In the genomic region with DNA sequence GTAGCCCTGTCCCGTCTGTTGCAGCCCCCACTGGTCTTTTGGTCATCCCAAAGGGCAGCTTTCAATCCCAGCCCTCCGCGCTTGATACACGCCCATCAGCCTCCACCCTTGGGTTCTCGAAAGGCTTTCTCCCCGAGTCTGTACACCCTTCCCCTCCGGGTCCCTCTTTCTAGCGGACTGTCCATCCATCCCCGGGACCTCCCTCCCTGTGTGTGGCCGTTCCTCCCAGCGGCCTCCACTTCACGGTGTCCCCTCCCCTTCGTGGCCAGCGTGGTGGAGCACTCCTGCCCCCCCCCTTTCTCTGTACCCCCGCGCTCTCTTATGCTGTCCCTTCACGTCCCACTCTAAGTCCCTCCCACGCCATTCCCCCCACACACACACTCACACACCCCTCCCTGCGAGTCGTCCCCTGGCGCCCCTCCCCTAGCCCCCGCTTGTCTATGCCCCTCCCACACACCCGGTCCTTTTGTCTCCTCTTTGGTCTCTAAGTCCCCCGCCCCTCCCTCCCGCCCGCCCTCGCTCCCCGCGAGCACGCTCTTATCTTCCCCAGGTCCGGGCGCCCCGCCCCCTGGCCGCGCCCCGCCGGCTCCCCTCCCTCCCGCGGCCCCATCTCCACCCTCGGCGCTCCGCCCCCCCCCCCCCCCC, we compare ENCODE assay signal across 8 mouse cellular contexts. TPM values are rescaled to one million over a fixed set of nuclear protein-coding genes. Genes with fewer than 3 reads are reported as not detected.
DNase-seq lines count a peak whose midpoint lies in the region; ATAC-seq and TF ChIP-seq lines count a peak whose summit lies in the region.

No protein-coding gene starts in this region.

- TF ChIP-seq POLR2A in cerebellum, adult 2 months (IDR thresholded peaks at IDR 0.05; ENCODE audit: borderline replicate concordance, insufficient read depth, low read length) = peak; percentile 18; the same call in 1 of the 2 replicates

- peak; percentile 85 for DNase-seq in NIH3T3 (ENCODE audit: low read depth)
- peak; percentile 78 to 81 for DNase-seq in cerebellum, adult 2 months
- peak; percentile 78 for DNase-seq in heart, postnatal 4 days
- DNase-seq in layer of hippocampus, adult 9-11 months = peak; percentile 79
- peak; percentile 90 for DNase-seq in lung, postnatal 36 days
- peak; percentile 53 for DNase-seq in retina, postnatal 7 days (ENCODE audit: low read depth, low spot score)
- peak; percentile 17 for DNase-seq in urinary bladder, postnatal 10 days (ENCODE audit: low spot score)

- 5% methylated on average over 25 of the region's 42 CpGs for WGBS in cerebellum, adult 2 months
- 29% methylated on average over 22 of the region's 42 CpGs for WGBS in forebrain, embryonic 16.5 days

- ATAC-seq in forebrain, embryonic 16.5 days = peak; percentile 84

- H3K36me3 ChIP-seq in forebrain, embryonic 16.5 days (ENCODE audit: control insufficient read depth, insufficient read depth) = no peaks in the 10 kb centered on the region

- H3K4me1 ChIP-seq in cerebellum, adult 2 months (ENCODE audit: control insufficient read depth, insufficient read depth, low read length) = no peaks in the 10 kb centered on the region
- 0 out of 2 replicates have a peak, but pooled peaks cover 3% of the 10 kb centered on the region for H3K4me1 ChIP-seq in forebrain, embryonic 16.5 days (replicated peaks; ENCODE audit: control insufficient read depth, insufficient read depth, low read length)

- H3K4me3 ChIP-seq in cerebellum, adult 2 months (replicated peaks; ENCODE audit: insufficient read depth, low read depth, low read length) = peak overlapping the region; percentile 70
- H3K4me3 ChIP-seq in forebrain, embryonic 16.5 days (replicated peaks; ENCODE audit: low read length) = peak overlapping the region; percentile 57

- no peak for TF ChIP-seq CTCF in cerebellum, adult 2 months (IDR thresholded peaks at IDR 0.05; ENCODE audit: borderline replicate concordance, insufficient read depth, low read depth, low read length)

- peak overlapping the region; percentile 72 for H3K27ac ChIP-seq in cerebellum, adult 2 months (ENCODE audit: insufficient read depth, low read length)
- peak overlapping the region; percentile 87 for H3K27ac ChIP-seq in forebrain, embryonic 16.5 days (ENCODE audit: low read length)

- H3K9me3 ChIP-seq in forebrain, embryonic 16.5 days (ENCODE audit: control insufficient read depth, low read length) = no peaks in the 10 kb centered on the region; the same call in 1 of the 2 replicates

- H3K9ac ChIP-seq in forebrain, embryonic 16.5 days (replicated peaks; ENCODE audit: low read depth, low read length) = peak overlapping the region; percentile 75

- no peaks in the 10 kb centered on the region for H3K27me3 ChIP-seq in cerebellum, adult 2 months (ENCODE audit: control insufficient read depth, insufficient read depth, low read length)
- H3K27me3 ChIP-seq in forebrain, embryonic 16.5 days (replicated peaks; ENCODE audit: control insufficient read depth, insufficient read depth, low read length) = no peaks in the 10 kb centered on the region

- H3K4me2 ChIP-seq in forebrain, embryonic 16.5 days (ENCODE audit: low read length) = peak overlapping the region; percentile 59

RNA-seq across cellular contexts. Expression of gene Utp14a, which starts 28.5 kb away (rescaled TPM):
- 14.0 and 14.4 TPM in 2 replicates for polyA plus RNA-seq in cerebellum, adult 2 months (2012; rRNA removed)
- 17.3 and 20.7 TPM in 2 replicates for polyA plus RNA-seq in forebrain, embryonic 16.5 days (2015; fragmentation: Nextera tagmentation; extraction: Ambion mirVana)
- 10 to 100 TPM; 14.4 to 20.6 TPM for total RNA-seq in heart, postnatal 4 days (2021)

RNA-seq across cellular contexts. Expression of gene Bcorl1, which starts 56.0 kb away (rescaled TPM):
- polyA plus RNA-seq in cerebellum, adult 2 months (2012; rRNA removed) = 6.7 and 7.7 TPM in 2 replicates
- polyA plus RNA-seq in forebrain, embryonic 16.5 days (2015; fragmentation: Nextera tagmentation; extraction: Ambion mirVana) = 8.4 and 8.5 TPM in 2 replicates
- 10 to 100 TPM; 10.2 to 11.4 TPM for total RNA-seq in heart, postnatal 4 days (2021)

Comparison
In these comparisons a context has a peak if more than half of its experiments do, and no peak if none do; other contexts are left out.
1. Peak in every context shown above with its lines: DNase-seq, ATAC-seq, H3K4me3 ChIP-seq and H3K27ac ChIP-seq.
2. DNase-seq: peak in every context shown above with its lines; median percentile 90 in lung, postnatal 36 days; 85 in NIH3T3; 80 in cerebellum, adult 2 months; 79 in layer of hippocampus, adult 9-11 months; 78 in heart, postnatal 4 days; 53 in retina, postnatal 7 days; 17 in urinary bladder, postnatal 10 days.